Mouse (Mus musculus): ENCODE results near the gene Alpk3. TPM values are rescaled to one million over a fixed set of nuclear protein-coding genes. Genes with fewer than 3 reads are reported as not detected.
A peak's percentile ranks its signal among the peaks of the same experiment; 100 is the strongest.

Gene Alpk3
- polyA plus RNA-seq (2014; fragmentation: Nextera tagmentation; extraction: Ambion mirVana), result 0.55 and 0.59 TPM in 2 replicates

DNA sequence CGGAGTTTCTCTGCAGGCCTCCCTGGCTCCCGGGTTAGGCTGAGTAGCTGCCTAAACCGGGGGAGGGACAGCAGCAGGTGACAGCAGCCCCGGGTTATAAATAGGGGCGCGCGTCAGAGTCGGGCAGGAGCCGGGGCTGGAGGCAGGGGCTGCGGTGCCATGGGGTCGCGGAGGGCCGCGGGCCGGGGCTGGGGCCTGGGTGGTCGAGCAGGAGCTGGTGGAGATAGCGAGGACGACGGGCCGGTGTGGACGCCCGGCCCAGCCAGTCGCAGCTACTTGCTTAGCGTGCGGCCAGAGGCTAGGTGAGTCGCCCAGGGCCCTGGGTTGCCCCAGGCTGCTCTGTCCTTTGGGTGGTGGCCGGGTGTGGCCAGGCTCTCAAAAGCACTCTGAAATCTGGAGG lies at the start of gene Alpk3:
TSS of gene Alpk3 (plus strand) at position 130 of the 400 bp plus-strand sequence.
- Histone ChIP-seq H3K4me1 (ENCODE audit: control insufficient read depth, insufficient read depth, low read length) (peaks cover 17% of the 10 kb centered on the region), H3K4me2 (replicated peaks; ENCODE audit: low read depth, low read length) (peak within 1 kb of the TSS; percentile 18; the same call in 1 of the 2 replicates), H3K27ac (ENCODE audit: low read length) (peak within 1 kb of the TSS; percentile 7; the same call in 1 of the 2 replicates), H3K36me3 (ENCODE audit: control insufficient read depth, insufficient read depth, low read length) (no peaks in the 10 kb centered on the region), H3K9ac (replicated peaks; ENCODE audit: low read depth, low read length) (no peak within 1 kb of the TSS), H3K4me3 (ENCODE audit: low read depth, low read length) (no peak within 1 kb of the TSS), H3K9me3 (ENCODE audit: control insufficient read depth, low read depth, low read length) (no peaks in the 10 kb centered on the region), H3K27me3 (ENCODE audit: control insufficient read depth, insufficient read depth, low read length) (no peaks in the 10 kb centered on the region)
- 21% methylated on average over 24 of the region's 27 CpGs for WGBS
- ATAC-seq (ENCODE audit: insufficient number of reproducible peaks, insufficient read depth, low FRiP score, low read depth), result 0 out of 2 replicates have a peak, but pooled peaks have one; percentile 47

DNA sequence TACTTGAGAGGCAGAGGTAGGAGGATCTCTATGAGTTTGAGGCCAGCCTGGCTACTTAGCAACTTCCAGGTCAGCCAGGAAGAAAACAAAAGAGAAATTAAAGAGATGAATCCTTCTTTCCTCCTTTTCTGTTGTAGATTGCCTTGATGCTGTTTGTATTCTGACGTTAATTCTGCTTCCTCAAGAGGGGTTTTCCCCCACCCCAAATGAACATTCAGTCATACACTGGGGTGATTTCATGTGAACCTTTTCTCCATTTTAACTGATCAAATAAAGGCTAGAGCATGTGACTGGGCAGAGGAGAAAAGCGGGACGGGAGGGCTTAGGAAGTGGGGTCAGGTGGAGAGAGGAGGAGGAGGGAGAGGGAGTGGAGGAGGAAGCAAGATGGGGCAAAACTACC lies 49.1 kb upstream of the Alpk3 start:
- 0 out of 2 replicates have a peak, but pooled peaks cover 4% of the 10 kb centered on the region for H3K4me1 ChIP-seq (ENCODE audit: control insufficient read depth, insufficient read depth, low read length)
- ATAC-seq (ENCODE audit: insufficient number of reproducible peaks, insufficient read depth, low FRiP score, low read depth), result no peak
- no peaks in the 10 kb centered on the region for H3K9me3 ChIP-seq (ENCODE audit: control insufficient read depth, low read depth, low read length)
- H3K27ac ChIP-seq (ENCODE audit: low read length), result no peak overlapping the region
- WGBS, result 76% methylated on average over 3 of the region's 3 CpGs
- no peaks in the 10 kb centered on the region for H3K27me3 ChIP-seq (ENCODE audit: control insufficient read depth, insufficient read depth, low read length)
- H3K4me2 ChIP-seq (replicated peaks; ENCODE audit: low read depth, low read length), result no peak overlapping the region
- no peak overlapping the region for H3K9ac ChIP-seq (replicated peaks; ENCODE audit: low read depth, low read length)
- H3K36me3 ChIP-seq (ENCODE audit: control insufficient read depth, insufficient read depth, low read length), result peaks cover 3% of the 10 kb centered on the region; the same call in 1 of the 2 replicates
- H3K4me3 ChIP-seq (ENCODE audit: low read depth, low read length), result no peak overlapping the region

DNA sequence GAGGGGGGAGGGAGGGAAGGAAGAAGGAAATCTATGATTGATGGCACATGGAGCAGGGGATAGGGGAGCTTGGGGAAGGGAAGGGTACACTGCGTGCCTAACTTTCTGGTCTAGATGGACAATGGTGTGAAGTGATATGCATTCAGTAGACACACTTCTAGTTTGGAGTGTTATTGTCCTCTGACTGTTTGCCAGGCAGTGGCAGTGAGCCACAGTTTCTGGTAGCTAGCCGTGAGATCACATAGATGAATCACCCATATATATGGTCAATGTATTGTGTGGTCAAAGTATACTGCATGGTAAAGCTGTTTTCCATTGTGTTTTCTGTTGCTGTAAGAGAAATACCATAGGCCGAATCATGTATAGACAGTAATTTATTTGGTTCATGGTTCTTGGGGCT lies 45.8 kb upstream of the Alpk3 start:
- ATAC-seq (ENCODE audit: insufficient number of reproducible peaks, insufficient read depth, low FRiP score, low read depth), result no peak
- no peak overlapping the region for H3K4me2 ChIP-seq (replicated peaks; ENCODE audit: low read depth, low read length)

GRCm38 (mm10) chr7:81020307-81020706 lies 37.1 kb upstream of the Alpk3 start:
- no peaks in the 10 kb centered on the region for H3K4me1 ChIP-seq (ENCODE audit: control insufficient read depth, insufficient read depth, low read length)
- H3K27me3 ChIP-seq (ENCODE audit: control insufficient read depth, insufficient read depth, low read length), result no peaks in the 10 kb centered on the region
- peaks cover 33% of the 10 kb centered on the region for H3K36me3 ChIP-seq (ENCODE audit: control insufficient read depth, insufficient read depth, low read length)
- no peak overlapping the region for H3K27ac ChIP-seq (ENCODE audit: low read length)
- no peak for ATAC-seq (ENCODE audit: insufficient number of reproducible peaks, insufficient read depth, low FRiP score, low read depth)
- H3K4me2 ChIP-seq (replicated peaks; ENCODE audit: low read depth, low read length), result no peak overlapping the region
- no peak overlapping the region for H3K9ac ChIP-seq (replicated peaks; ENCODE audit: low read depth, low read length)
- no peak overlapping the region for H3K4me3 ChIP-seq (ENCODE audit: low read depth, low read length)
- H3K9me3 ChIP-seq (ENCODE audit: control insufficient read depth, low read depth, low read length), result no peaks in the 10 kb centered on the region
- WGBS, result 82% methylated on average over 11 of the region's 11 CpGs

More for the DNA sequence above, 45.8 kb upstream of the Alpk3 start:
- H3K9me3 ChIP-seq (ENCODE audit: control insufficient read depth, low read depth, low read length), result no peaks in the 10 kb centered on the region
- H3K36me3 ChIP-seq (ENCODE audit: control insufficient read depth, insufficient read depth, low read length), result peaks cover 3% of the 10 kb centered on the region; the same call in 1 of the 2 replicates
- no peak overlapping the region for H3K4me3 ChIP-seq (ENCODE audit: low read depth, low read length)
- no peak overlapping the region for H3K9ac ChIP-seq (replicated peaks; ENCODE audit: low read depth, low read length)
- no peaks in the 10 kb centered on the region for H3K4me1 ChIP-seq (ENCODE audit: control insufficient read depth, insufficient read depth, low read length)
- no peak overlapping the region for H3K27ac ChIP-seq (ENCODE audit: low read length)
- no peaks in the 10 kb centered on the region for H3K27me3 ChIP-seq (ENCODE audit: control insufficient read depth, insufficient read depth, low read length)
- over 99% methylated on average over 3 of the region's 3 CpGs for WGBS

DNA sequence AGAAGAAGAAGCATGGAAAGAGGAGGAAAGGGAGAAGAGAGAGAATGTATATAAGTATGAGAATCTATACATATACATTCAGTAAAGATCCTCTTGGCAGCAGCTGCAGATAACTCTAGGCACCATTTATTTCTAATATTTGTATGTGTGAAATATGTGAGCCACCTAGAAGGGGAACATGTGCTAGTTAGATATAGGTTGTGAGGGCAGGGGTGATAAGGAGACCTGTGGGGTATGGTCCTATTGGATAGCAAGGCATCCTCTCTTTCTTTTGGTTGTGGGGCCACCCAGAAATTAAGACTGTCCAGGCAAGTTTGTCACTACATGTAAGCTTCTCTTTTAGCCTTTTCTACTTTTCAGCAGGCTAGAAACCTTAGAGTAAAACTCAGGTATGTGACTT lies 34.7 kb upstream of the Alpk3 start:
- Histone ChIP-seq H3K4me1 (ENCODE audit: control insufficient read depth, insufficient read depth, low read length) (no peaks in the 10 kb centered on the region), H3K9ac (replicated peaks; ENCODE audit: low read depth, low read length) (no peak overlapping the region), H3K9me3 (ENCODE audit: control insufficient read depth, low read depth, low read length) (no peaks in the 10 kb centered on the region), H3K36me3 (ENCODE audit: control insufficient read depth, insufficient read depth, low read length) (peaks cover 40% of the 10 kb centered on the region), H3K27ac (ENCODE audit: low read length) (no peak overlapping the region), H3K4me3 (ENCODE audit: low read depth, low read length) (no peak overlapping the region), H3K4me2 (replicated peaks; ENCODE audit: low read depth, low read length) (no peak overlapping the region), H3K27me3 (ENCODE audit: control insufficient read depth, insufficient read depth, low read length) (no peaks in the 10 kb centered on the region)
- no peak for ATAC-seq (ENCODE audit: insufficient number of reproducible peaks, insufficient read depth, low FRiP score, low read depth)

DNA sequence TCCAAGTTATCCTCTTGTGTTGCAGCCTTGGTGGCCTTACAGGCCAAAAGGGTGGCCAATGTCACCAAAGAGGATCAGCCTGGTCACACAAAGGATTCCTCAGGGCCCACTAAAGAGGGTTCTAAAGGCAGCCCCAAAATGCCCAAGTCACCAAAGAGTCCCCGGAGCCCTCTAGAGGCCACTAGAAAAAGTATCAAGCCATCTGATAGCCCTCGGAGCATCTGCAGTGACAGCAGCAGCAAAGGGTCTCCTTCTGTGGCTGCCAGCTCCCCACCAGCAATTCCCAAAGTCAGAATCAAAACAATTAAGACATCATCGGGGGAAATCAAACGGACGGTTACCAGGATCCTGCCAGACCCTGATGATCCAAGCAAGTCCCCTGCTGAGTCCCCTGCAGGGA lies 33.3 kb upstream of the Alpk3 start:
- no peak for ATAC-seq (ENCODE audit: insufficient number of reproducible peaks, insufficient read depth, low FRiP score, low read depth)
- Histone ChIP-seq H3K36me3 (ENCODE audit: control insufficient read depth, insufficient read depth, low read length) (peaks cover 45% of the 10 kb centered on the region), H3K9ac (replicated peaks; ENCODE audit: low read depth, low read length) (no peak overlapping the region), H3K4me3 (ENCODE audit: low read depth, low read length) (no peak overlapping the region), H3K27me3 (ENCODE audit: control insufficient read depth, insufficient read depth, low read length) (no peaks in the 10 kb centered on the region), H3K4me2 (replicated peaks; ENCODE audit: low read depth, low read length) (no peak overlapping the region), H3K27ac (ENCODE audit: low read length) (no peak overlapping the region), H3K4me1 (ENCODE audit: control insufficient read depth, insufficient read depth, low read length) (no peaks in the 10 kb centered on the region), H3K9me3 (ENCODE audit: control insufficient read depth, low read depth, low read length) (no peaks in the 10 kb centered on the region)
- 77% methylated on average over 5 of the region's 5 CpGs for WGBS

- Histone ChIP-seq H3K27me3 (ENCODE audit: control insufficient read depth, insufficient read depth, low read length) (no peaks in the 10 kb centered on the region), H3K27ac (ENCODE audit: low read length) (no peak overlapping the region), H3K9me3 (ENCODE audit: control insufficient read depth, low read depth, low read length) (no peaks in the 10 kb centered on the region), H3K4me2 (replicated peaks; ENCODE audit: low read depth, low read length) (no peak overlapping the region), H3K4me1 (ENCODE audit: control insufficient read depth, insufficient read depth, low read length) (no peaks in the 10 kb centered on the region), H3K36me3 (ENCODE audit: control insufficient read depth, insufficient read depth, low read length) (peaks cover 50% of the 10 kb centered on the region), H3K9ac (replicated peaks; ENCODE audit: low read depth, low read length) (no peak overlapping the region), H3K4me3 (ENCODE audit: low read depth, low read length) (no peak overlapping the region)
- no peak for ATAC-seq (ENCODE audit: insufficient number of reproducible peaks, insufficient read depth, low FRiP score, low read depth)
- WGBS, result 97% methylated on average over 9 of the region's 9 CpGs
Measured at GRCm38 (mm10) chr7:81024651-81025050, 32.7 kb upstream of the Alpk3 start.

- WGBS, result 84% methylated on average over 2 of the region's 2 CpGs
- H3K36me3 ChIP-seq (ENCODE audit: control insufficient read depth, insufficient read depth, low read length), result peaks cover 57% of the 10 kb centered on the region
- H3K27me3 ChIP-seq (ENCODE audit: control insufficient read depth, insufficient read depth, low read length), result no peaks in the 10 kb centered on the region
- H3K9ac ChIP-seq (replicated peaks; ENCODE audit: low read depth, low read length), result no peak overlapping the region
- no peak overlapping the region for H3K4me3 ChIP-seq (ENCODE audit: low read depth, low read length)
- no peaks in the 10 kb centered on the region for H3K9me3 ChIP-seq (ENCODE audit: control insufficient read depth, low read depth, low read length)
- no peaks in the 10 kb centered on the region for H3K4me1 ChIP-seq (ENCODE audit: control insufficient read depth, insufficient read depth, low read length)
- no peak overlapping the region for H3K4me2 ChIP-seq (replicated peaks; ENCODE audit: low read depth, low read length)
- ATAC-seq (ENCODE audit: insufficient number of reproducible peaks, insufficient read depth, low FRiP score, low read depth), result no peak
- H3K27ac ChIP-seq (ENCODE audit: low read length), result no peak overlapping the region
Measured at GRCm38 (mm10) chr7:81025751-81026150, 31.6 kb upstream of the Alpk3 start.

DNA sequence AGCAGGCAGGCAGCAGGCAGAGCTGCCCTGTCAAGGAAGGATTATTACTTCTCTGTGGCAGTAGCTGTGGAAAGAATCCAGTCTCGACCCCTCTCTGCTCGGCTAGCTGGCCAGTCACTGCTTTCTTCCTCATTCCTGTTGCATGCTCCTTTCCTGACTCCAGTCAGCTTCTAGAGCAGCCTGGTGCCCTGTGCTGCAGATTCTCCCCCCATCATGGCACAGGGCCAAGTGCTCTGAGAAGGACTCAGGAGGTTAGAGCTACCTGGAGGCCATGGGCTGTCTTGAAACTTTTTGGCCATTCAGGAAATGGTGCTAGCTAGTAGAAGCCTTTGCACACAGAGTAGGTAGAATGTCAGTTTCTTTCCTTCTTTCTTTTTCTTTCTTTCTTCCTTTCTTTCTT lies 17.7 kb upstream of the Alpk3 start:
- Histone ChIP-seq H3K27ac (ENCODE audit: low read length) (no peak overlapping the region), H3K9me3 (ENCODE audit: control insufficient read depth, low read depth, low read length) (no peaks in the 10 kb centered on the region), H3K4me3 (ENCODE audit: low read depth, low read length) (no peak overlapping the region), H3K4me2 (replicated peaks; ENCODE audit: low read depth, low read length) (no peak overlapping the region), H3K36me3 (ENCODE audit: control insufficient read depth, insufficient read depth, low read length) (peaks cover 73% of the 10 kb centered on the region), H3K9ac (replicated peaks; ENCODE audit: low read depth, low read length) (no peak overlapping the region), H3K4me1 (ENCODE audit: control insufficient read depth, insufficient read depth, low read length) (no peaks in the 10 kb centered on the region), H3K27me3 (ENCODE audit: control insufficient read depth, insufficient read depth, low read length) (no peaks in the 10 kb centered on the region)
- no peak for ATAC-seq (ENCODE audit: insufficient number of reproducible peaks, insufficient read depth, low FRiP score, low read depth)
- 76% methylated on average over 2 of the region's 2 CpGs for WGBS
